Mouse (Mus musculus): ENCODE measurements at regions not wholly inside any gene's neighbourhood (a gene's known extent, or its start where the extent isn't known, plus 50 kb on each side); places are given as distances from the start of the nearest gene placed in this dataset.

DNA sequence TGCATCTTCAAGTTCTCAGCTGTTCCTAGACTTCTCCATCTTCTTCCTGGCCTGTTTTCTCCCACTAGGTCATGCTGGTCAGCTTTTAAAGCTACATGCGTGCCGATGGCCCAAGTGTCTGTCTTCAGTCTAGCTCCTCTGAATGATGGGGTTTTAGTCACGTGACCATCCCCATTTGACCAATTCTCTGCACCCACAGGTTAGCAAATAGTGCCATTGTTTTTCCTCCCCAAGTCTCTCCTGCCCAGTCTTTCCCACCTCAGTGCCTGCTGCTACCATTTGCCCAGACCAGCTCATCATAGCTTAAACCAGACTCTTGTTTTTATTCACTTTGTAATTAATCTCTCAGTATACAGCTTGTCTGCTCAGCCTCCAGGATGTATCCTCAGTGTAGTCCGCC, 62.3 kb downstream of the Zfp706 start:
- TF ChIP-seq CTCF (IDR thresholded peaks at IDR 0.05; ENCODE audit: low read depth) (no peak), EP300 (optimal IDR thresholded peaks at IDR 0.05) (no peak)

Data from stomach, postnatal 0 days (tissue).